Mouse (Mus musculus): ENCODE data around the gene Icam5.

DNA sequence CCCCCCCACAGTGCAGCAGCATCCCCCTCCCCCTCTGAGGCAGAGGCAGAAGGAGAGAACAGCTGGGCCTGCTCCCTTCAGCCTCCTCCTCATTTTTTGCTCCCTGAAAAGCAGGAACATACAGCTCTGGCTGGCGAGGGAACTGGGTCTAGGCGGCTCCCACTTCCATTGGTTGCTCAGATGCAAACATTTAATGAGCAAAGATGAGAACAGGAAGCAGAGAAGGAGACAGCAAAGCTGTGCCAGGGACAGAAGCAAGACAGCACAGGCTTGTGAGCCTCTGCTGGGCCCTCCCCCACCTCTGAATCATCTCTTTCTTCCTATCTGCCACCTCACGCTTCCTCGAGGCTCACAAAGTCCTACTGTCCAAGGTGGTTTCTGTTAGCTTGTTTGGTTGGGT is 9.4 kb downstream of the Icam5 start:
- TF ChIP-seq CTCF (IDR thresholded peaks at IDR 0.05; ENCODE audit: low read depth, low read length) (no peak), GATA1 (IDR thresholded peaks at IDR 0.05; ENCODE audit: borderline replicate concordance, low read length) (no peak), GATA2 (IDR thresholded peaks at IDR 0.05; ENCODE audit: borderline replicate concordance, low read depth, low read length) (no peak), TAL1 (conservative IDR thresholded peaks at IDR 0.05; ENCODE audit: low read depth, low read length) (no peak)

Data from G1E (cell line).